Mouse (Mus musculus): ENCODE data around the gene Ubl7.

GRCm38 (mm10) chr9:57874134-57874533 lies 36.6 kb upstream of the Ubl7 start:
- no peak for TF ChIP-seq MAX (IDR thresholded peaks at IDR 0.05; ENCODE audit: low read length)
- no peak for TF ChIP-seq POLR2A (IDR thresholded peaks at IDR 0.05; ENCODE audit: control insufficient read depth in 1 of 2, insufficient read depth in 1 of 2, low read depth in 1 of 2, low read length in 2 of 2, poor library complexity in 1 of 2)
- TF ChIP-seq ETS1 (IDR thresholded peaks at IDR 0.05; ENCODE audit: low read depth, low read length), result no peak

Data from MEL (cell line).